Mouse (Mus musculus) layer of hippocampus, adult 9-11 months (tissue): ENCODE measurements at regions not wholly inside any gene's neighbourhood (a gene's known extent, or its start where the extent isn't known, plus 50 kb on each side); places are given as distances from the start of the nearest gene placed in this dataset.
"Not testable (repeated sequence)": the region's sequence is repeated elsewhere in the genome, so short reads cannot be mapped to it uniquely, and the experiment has no call there.

Experiments
- DNase-seq: peaks from one replicate; pipeline ENCODE4 v3.0.0; 2022

DNA sequence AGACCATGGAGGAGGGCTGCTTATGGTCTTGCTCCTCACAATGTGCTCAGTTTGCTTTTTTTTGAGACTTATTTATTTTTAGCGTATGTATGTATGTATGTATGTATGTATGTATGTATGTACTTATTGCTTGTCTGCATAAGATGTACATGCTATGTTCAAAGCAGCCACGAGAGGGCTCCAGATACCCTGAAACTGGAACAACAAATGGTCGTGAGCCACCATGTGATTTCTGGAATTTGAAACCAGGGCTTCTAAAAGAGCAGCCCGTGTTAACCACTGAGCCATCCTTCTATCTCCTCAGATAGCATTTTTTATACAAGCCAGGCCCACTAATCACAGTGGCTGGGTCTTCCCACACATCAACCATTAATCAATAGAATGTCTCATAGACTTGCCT, 611.2 kb downstream of the 5730507C01Rik start:
- no peak for DNase-seq

DNA sequence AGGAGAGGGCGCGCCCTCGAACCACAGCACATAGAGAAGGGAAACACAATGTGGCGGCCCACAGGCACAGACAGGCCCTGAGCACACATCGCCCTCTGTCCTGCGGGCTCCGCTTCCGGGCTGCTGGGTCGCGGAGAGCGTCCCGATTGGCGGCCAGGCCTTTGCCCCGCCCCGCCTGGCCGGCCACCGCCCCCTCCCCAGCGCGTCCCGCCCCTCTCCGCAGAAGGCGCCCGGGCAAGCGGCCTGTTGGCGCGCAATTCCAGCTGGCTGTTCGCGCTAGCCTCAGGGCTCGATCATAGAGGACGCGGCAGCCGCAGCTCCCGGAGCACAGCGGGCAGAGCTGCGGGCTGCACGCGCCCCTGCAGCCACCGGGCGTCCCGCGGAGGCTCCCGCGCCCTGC, 661.3 kb downstream of the 5730507C01Rik start:
- no peak for DNase-seq

DNA sequence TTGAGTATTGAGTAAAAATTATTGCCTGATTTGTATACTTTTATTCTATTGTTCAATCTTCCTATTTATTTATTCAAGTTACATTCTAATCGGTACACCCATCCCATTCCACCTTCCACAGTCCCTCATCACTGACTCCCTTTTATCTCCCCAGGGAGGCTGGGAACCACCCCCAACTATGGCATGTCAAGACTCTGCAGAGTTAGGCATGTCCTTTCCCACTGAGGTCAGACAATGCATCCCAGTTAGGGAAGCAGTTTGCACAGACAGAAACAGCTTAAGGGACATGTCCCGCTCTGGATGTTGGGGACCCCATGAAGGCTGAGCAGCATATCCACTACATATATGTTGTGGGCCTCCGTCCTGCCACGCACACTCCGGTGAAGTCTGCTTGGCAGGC, 678.1 kb downstream of the 5730507C01Rik start:
- DNase-seq = no peak

DNA sequence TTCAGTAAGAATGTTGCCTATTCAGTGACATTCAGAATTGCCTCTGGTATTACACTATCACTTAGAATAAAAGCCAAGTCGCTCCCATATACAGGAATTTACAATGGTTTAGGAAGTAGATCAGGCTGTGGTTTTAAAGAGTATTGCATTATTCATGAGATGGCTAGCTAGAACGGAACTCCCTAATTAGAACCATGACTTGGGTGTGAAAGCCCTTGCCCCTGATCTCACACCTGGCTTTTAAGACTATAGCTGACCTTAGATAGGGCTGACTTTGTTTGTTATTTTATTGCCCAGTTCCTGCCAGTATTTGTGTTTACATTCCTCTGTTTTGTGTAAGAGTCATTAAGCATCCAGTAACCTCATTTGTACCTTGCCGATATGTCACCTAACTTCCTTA, 678.7 kb downstream of the 5730507C01Rik start:
- DNase-seq = not testable (repeated sequence)

DNA sequence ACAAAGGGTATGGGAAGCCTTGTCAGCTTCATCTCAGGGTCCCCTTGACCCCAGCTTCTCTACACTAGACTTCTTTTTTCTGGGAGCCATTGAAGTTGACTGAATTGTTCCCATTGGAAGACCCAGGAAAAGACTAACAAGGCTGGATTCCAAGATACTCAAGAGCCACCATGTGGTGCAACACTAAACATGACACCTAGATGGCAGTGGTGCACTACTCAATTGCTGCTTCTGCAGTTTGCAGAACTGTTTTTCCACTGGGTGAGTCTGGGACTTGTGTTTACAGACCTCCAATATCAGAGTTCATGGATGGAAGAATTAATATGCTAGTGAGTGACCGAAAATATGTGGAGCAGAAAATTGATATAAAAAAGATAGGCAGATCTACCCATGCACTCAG, 709.7 kb downstream of the 5730507C01Rik start:
- not testable (repeated sequence) for DNase-seq

DNA sequence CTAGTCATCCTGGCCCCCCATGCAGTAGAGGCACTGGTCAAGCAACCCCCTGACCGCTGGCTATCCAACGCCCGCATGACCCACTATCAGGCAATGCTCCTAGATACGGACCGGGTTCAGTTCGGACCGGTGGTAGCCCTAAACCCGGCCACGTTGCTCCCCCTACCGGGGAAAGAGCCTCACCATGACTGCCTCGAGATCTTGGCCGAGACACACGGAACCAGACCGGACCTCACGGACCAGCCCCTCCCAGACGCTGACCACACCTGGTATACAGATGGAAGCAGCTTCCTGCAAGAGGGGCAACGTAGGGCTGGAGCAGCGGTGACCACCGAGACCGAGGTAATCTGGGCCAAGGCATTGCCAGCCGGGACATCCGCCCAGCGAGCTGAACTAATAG, 707.6 kb upstream of the Gm21863 start:
- DNase-seq = peak; percentile 2

DNA sequence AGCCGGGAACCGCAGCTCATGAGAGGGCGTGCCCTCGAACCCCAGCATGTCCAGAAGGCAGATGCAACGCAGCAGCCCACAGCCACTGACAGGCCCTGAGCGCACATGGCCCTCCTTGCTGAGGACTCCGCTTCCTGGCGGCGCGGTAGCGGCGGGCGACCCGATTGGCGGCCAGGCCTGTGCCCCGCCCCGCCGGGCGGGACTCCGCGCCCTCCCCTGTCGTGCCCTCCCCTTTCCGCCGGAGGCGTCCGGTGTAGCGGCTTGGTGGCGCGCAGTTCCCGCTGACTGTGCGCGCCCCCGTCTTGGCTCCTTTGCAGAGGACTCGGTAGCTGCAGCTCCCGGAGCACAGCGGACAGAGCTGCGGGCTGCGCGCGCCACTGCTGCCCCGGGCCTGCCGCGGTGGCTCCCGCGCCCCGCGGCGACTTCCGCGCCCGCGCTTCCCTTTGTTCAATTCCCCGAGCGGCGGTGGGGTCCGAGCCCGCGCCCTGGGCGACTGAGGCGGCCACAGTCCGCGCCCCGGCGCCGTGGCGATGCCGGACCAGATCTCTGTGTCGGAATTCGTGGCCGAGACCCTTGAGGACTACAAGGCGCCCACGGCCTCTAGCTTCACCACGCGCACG, 665.9 kb upstream of the Gm21863 start:
- DNase-seq = peak; percentile 58

DNA sequence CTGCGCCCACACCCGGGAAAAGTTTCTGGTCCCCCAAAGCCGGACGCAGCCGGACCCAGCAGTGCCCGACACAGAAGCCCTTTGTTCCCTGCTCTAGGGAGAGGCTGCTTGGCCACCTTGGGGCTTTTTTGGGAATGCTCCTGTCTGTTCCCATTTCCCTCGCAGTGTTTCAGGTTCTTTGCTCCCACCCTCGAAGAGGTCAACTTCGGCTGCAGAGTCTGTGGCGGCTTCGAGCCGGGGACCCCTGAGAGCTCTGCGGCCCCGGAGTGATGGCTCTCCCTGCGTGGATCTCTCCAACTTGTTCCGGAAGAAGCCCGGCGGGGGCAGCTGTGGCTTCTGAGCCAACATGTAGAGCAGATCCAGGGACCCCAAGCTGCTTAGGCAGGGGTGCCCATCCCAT, 665.3 kb upstream of the Gm21863 start:
- not testable (repeated sequence) for DNase-seq

DNA sequence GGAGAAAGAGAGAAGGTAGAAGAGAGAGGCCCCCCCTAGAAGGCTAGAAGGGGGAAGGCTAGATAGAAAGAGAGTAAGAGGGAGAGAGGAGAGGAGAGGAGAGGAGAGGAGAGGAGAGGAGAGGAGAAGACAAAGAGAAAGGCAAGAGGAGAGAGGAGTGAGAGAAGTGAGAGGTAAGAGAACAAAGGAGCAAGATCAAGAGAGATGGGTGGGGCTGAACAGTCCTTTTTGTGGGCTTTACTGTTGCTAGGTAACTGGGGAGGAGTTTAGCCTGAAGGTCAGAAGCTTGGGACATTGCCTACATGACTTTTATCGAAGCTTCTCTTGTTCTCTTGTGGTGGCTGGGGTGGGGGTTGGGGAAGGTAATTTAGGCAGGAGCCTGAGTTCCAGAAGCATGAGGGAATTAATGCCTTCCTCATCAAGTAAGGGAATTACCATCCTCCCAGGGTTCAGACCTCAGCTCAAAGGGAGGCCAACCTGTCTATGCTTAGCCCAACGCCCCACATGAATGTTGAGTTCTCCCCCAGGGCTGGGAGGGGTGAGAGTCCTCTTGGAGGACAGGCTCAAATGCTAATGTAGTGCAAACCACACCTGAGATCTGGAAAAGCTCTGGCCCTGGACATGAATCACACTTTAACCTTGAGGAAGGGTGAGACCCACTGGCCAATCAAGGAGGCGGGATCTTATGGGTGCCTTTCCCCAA, 662.1 kb upstream of the Gm21863 start:
- DNase-seq = not testable (repeated sequence)
